Mouse (Mus musculus) stomach, embryonic 16.5 days (tissue): Measurements from ENCODE around the gene Hal. TPM values are rescaled to one million over a fixed set of nuclear protein-coding genes. Genes with fewer than 3 reads are reported as not detected.

Experiments used
- ATAC-seq: fragments of 200-750 bp; cut with Nextera tagmentation; 2 replicates; pipeline ENCODE4 v1.8.0; 2017; ENCODE audit warnings: moderate number of reproducible peaks, moderate TSS enrichment; ENCODE audit not compliant: insufficient read depth, low FRiP score
- H3K27ac ChIP-seq: fragments of 300-500 bp; sonication (generic); 2 replicates; pipeline ENCODE4 v1.5.1; 2014; ENCODE audit warnings: low read length
- H3K27me3 ChIP-seq: fragments of 300-500 bp; sonication (generic); 2 replicates; pipeline ENCODE4 v1.6.1; 2014; ENCODE audit warnings: low read length, control low read depth, mixed read lengths; ENCODE audit not compliant: control insufficient read depth, insufficient read depth
- H3K36me3 ChIP-seq: fragments of 300-500 bp; sonication (generic); 2 replicates; pipeline ENCODE4 v1.6.1; 2014; ENCODE audit warnings: low read length; ENCODE audit not compliant: control insufficient read depth, insufficient read depth
- H3K4me1 ChIP-seq: fragments of 300-500 bp; sonication (generic); 2 replicates; pipeline ENCODE4 v1.6.1; 2014; ENCODE audit warnings: low read length, control low read depth, mixed read lengths; ENCODE audit not compliant: control insufficient read depth, insufficient read depth
- H3K4me2 ChIP-seq: fragments of 300-500 bp; sonication (generic); 2 replicates; pipeline ENCODE4 v1.6.1; 2014; ENCODE audit warnings: low read depth, low read length, mixed read lengths
- H3K4me3 ChIP-seq: fragments of 300-500 bp; sonication (generic); replicated peaks from 2 replicates; pipeline ENCODE4 v1.5.1; 2014; ENCODE audit warnings: mild to moderate bottlenecking, low read length
- H3K9ac ChIP-seq: fragments of 300-500 bp; sonication (generic); 2 replicates; pipeline ENCODE4 v1.6.1; 2014; ENCODE audit warnings: low read length
- H3K9me3 ChIP-seq: fragments of 300-500 bp; sonication (generic); replicated peaks from 2 replicates; pipeline ENCODE4 v1.6.1; 2016; ENCODE audit warnings: low read length, control low read depth; ENCODE audit not compliant: control insufficient read depth
- WGBS: fragments of 180-500 bp; shearing (Covaris S2); extraction: QIAGEN DNeasy Blood & Tissue Kit; methylation state at CpG from one replicate; pipeline ENCODE4 v1.1.7; 2014; 5-methylcytosine and 5-hydroxymethylcytosine counted together
- polyA plus RNA-seq: library from polyadenylated mRNA; unstranded; fragments of >200 nt; fragmentation: Nextera tagmentation; extraction: Ambion mirVana; gene quantifications from 2 replicates; pipeline ENCODE4 v1.2.1, GENCODE M21; 2015

Gene Hal
- 3.0 and 3.7 TPM in 2 replicates for polyA plus RNA-seq

DNA sequence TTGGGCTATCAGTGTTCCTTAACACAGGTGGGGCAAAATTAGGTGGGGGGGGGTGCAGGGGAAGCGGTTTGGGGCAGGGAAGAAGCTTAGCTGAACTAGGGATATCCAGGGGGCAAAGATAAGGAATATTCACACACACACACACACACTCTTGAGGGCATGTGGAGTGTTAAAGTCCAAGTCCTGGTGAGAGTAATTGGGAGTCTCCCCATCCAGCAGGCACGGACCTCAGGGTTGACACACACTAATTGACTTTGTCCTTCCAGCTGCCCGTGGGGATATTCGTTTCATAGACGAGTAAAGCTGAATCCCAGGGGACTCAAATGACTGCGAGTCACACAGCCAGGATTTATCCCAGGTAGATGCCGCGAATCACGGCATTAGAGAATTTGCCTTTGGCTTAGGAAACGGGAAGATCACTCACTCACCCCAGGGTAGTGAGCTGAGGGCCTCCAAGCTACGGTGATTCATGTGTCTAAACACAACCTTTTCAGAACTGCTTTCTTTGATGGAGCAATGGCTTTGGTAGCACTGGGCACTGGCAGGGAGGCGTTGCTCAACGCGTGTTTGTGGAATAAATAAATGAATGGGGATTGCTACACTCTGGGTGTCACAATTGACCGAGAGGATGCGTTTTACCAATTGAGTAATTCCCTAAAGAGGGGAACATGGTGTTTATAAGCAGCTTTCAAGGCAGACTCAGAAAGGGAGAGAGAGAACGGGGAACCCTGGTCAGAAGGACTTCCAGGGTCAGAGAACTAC, at the start of gene Hal:
Hal (plus strand) TSS at position 703 of the 762 bp plus-strand sequence.
- Histone ChIP-seq H3K9me3 (no peaks in the 10 kb centered on the region), H3K36me3 (no peaks in the 10 kb centered on the region), H3K9ac (no peak within 1 kb of the TSS), H3K27me3 (no peaks in the 10 kb centered on the region), H3K4me1 (no peaks in the 10 kb centered on the region), H3K4me2 (no peak within 1 kb of the TSS), H3K27ac (no peak within 1 kb of the TSS), H3K4me3 (no peak within 1 kb of the TSS)
- ATAC-seq: no peak
- whole genome bisulfite sequencing: 55% methylated on average over 17 of the region's 17 CpGs

DNA sequence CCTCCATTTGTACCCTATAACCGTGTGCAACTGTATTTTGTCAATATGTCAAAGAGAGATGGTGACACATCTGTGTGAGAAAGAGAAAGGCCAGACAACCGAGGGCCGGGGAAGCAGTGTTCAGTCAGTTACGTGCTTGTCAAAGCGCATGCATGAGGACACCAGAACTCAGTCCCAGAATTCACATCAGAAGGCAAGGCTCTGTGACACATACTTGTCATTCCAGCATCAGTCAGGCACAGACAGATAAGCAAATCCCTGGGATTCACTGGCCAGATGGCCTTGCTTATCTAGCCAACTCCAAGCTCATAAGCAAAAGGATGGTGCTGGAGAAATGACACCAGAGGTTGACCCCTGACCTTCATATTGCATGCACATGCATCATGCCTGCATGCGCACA, 47.1 kb upstream of the Hal start:
- H3K9me3 ChIP-seq: no peaks in the 10 kb centered on the region
- no peak for ATAC-seq
- H3K27ac ChIP-seq: no peak overlapping the region
- WGBS: 81% methylated on average over 6 of the region's 6 CpGs
- no peaks in the 10 kb centered on the region for H3K27me3 ChIP-seq
- no peaks in the 10 kb centered on the region for H3K36me3 ChIP-seq
- H3K9ac ChIP-seq: no peak overlapping the region
- no peak overlapping the region for H3K4me2 ChIP-seq
- H3K4me3 ChIP-seq: no peak overlapping the region
- H3K4me1 ChIP-seq: peaks cover 16% of the 10 kb centered on the region

DNA sequence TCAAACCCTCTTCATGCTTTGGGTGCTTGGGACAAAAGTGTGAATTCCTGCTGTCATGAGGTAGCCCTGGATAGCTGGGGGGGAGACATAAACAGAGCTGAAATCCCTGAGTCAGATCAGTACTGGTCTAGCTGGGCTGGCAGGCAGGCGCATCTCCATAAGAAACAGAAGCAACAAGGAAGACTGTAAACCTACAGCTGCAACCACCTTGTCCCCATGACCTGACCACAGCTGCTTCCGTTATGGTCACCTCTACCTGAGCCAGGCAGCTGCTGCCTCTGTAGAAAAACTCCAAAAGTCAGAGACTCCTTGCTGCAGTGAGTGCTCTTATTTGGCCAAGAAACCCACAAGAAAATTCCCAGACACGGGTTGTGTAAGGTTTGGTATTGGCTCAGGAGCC, 46.4 kb upstream of the Hal start:
- peaks cover 10% of the 10 kb centered on the region for H3K4me1 ChIP-seq
- no peak overlapping the region for H3K9ac ChIP-seq
- H3K9me3 ChIP-seq: no peaks in the 10 kb centered on the region
- no peak overlapping the region for H3K4me3 ChIP-seq
- no peak for ATAC-seq
- H3K4me2 ChIP-seq: no peak overlapping the region
- no peaks in the 10 kb centered on the region for H3K27me3 ChIP-seq
- WGBS: 84% methylated on average over 3 of the region's 3 CpGs
- no peaks in the 10 kb centered on the region for H3K36me3 ChIP-seq
- no peak overlapping the region for H3K27ac ChIP-seq

DNA sequence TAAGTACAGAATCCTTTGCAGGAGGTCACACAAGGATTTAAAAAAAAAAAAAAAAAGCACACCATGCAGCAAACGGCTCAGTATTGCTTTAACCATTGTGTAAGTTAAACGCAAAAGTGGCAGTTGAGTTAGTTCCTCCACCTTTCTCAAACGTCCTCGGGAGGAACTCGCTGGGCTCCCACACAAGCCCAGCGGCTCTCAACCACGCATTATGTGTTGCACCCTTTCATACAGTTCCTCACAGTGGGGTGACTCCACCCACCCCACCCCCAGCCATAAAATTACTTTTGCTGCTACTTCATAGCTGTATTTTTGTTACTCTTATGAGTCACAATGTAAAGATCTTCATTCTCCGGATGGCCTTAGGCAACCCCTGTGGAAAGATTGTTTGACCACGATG, 44.2 kb upstream of the Hal start:
- H3K27me3 ChIP-seq: no peaks in the 10 kb centered on the region
- no peaks in the 10 kb centered on the region for H3K9me3 ChIP-seq
- H3K9ac ChIP-seq: no peak overlapping the region
- H3K4me2 ChIP-seq: 0 out of 2 replicates have a peak overlapping the region, but pooled peaks have one; percentile 18
- H3K4me3 ChIP-seq: no peak overlapping the region
- 65% methylated on average over 9 of the region's 9 CpGs for WGBS
- no peak overlapping the region for H3K27ac ChIP-seq
- ATAC-seq: no peak
- H3K4me1 ChIP-seq: peaks cover 6% of the 10 kb centered on the region; the same call in 1 of the 2 replicates
- no peaks in the 10 kb centered on the region for H3K36me3 ChIP-seq

DNA sequence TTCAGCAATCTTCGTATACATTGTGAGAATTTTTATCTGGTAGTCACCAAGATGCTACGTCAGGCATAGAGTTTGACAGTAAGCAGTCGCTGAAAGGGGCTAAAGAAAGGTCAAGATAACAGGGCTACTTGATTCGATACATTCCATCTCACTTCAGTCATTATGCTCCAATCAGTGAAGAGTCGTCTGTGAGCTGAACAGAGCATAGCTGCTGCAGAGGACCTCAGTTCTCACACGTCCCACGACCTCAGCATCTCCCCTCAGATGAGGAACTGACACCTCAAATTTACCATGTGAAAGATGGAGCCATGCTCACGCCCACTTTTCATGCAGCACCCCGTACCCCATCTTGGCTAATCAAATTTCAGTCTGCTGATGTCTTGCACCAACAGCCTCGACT, 41.2 kb upstream of the Hal start:
- no peak overlapping the region for H3K9ac ChIP-seq
- H3K4me1 ChIP-seq: peaks cover 10% of the 10 kb centered on the region; the same call in 1 of the 2 replicates
- WGBS: 29% methylated on average over 10 of the region's 10 CpGs
- H3K9me3 ChIP-seq: no peaks in the 10 kb centered on the region
- H3K4me2 ChIP-seq: no peak overlapping the region
- no peaks in the 10 kb centered on the region for H3K36me3 ChIP-seq
- no peak overlapping the region for H3K27ac ChIP-seq
- no peak overlapping the region for H3K4me3 ChIP-seq
- no peak for ATAC-seq
- H3K27me3 ChIP-seq: no peaks in the 10 kb centered on the region

DNA sequence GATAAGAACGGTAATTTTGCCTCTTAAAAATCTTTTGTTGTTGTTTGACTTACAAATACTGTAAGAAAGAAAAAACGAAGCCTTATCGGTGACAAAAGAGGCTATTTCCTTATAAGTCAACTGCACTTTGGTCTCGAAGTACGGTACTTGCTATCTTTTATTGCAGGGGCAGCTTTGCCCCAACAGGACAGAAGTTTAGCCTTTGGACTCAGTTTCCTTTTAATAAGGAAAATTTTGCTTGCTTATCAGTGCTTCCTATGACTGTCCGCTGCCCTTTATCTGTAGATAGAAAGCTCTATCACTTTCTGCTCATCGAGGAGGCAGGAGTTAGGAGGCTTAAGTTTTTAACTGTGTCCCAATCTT, 33.9 kb upstream of the Hal start:
- H3K4me3 ChIP-seq: peak overlapping the region; percentile 83
- 22% methylated on average over 7 of the region's 7 CpGs for WGBS
- no peaks in the 10 kb centered on the region for H3K27me3 ChIP-seq
- no peak overlapping the region for H3K9ac ChIP-seq
- H3K4me2 ChIP-seq: peak overlapping the region; percentile 96
- no peaks in the 10 kb centered on the region for H3K9me3 ChIP-seq
- ATAC-seq: no peak
- peaks cover 10% of the 10 kb centered on the region for H3K4me1 ChIP-seq
- H3K36me3 ChIP-seq: no peaks in the 10 kb centered on the region
- H3K27ac ChIP-seq: no peak overlapping the region

DNA sequence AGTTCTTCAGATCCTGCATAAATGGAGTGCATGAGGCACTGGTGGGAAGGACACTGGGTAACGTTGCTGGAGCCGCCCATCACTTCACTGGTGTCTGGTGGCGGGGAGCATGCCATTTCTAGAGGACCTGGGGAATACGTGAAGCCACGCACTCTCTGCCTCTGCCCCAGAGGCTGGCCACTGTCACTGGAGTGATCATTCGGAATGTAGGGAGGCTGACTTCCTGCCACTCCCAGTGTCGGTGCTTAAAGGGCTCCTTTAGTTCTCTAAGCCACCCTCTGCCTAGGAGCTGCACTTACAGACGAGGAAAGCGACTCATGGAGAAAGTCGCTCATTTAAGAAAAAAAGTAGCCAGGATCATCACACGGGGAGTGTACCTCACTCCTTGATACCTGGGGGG, 28.5 kb upstream of the Hal start:
- ATAC-seq: no peak
- no peak overlapping the region for H3K27ac ChIP-seq
- no peak overlapping the region for H3K9ac ChIP-seq
- no peak overlapping the region for H3K4me2 ChIP-seq
- peaks cover 5% of the 10 kb centered on the region for H3K4me1 ChIP-seq
- H3K27me3 ChIP-seq: no peaks in the 10 kb centered on the region
- H3K4me3 ChIP-seq: no peak overlapping the region
- peaks cover 15% of the 10 kb centered on the region; the same call in 1 of the 2 replicates for H3K36me3 ChIP-seq
- H3K9me3 ChIP-seq: no peaks in the 10 kb centered on the region
- WGBS: 83% methylated on average over 11 of the region's 11 CpGs

DNA sequence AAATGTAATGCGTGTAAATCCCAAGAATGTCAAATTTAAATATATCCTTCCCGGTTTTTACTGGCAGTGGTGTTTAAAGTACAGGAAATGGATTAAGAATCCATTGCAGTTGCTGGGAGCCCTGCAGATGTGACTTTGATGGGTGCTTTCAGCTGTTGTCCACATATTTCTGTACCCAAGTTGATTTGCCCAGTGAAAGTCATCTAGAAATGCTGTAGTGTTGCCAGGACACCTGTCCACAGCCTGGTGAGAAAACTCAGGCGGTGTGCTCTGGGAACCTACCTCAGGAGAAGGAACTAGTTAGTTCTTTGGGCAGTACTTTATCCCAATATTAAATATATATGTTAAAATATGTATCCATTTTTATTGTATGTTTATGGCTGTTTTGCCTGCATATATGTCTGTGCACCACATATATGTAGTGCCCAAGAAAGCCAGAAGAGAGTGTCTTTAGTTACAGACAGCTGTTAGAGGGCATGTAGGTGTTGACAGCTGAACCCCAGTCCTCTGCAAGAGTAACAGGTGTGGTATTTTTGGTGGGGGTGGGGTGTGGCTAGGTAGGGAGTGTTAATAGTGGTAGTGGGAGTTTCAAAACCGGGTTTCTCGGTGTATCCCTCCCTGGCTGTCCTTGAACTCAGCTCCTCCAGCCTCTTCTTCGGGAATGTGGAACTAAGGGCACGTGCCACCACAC, 25.7 kb upstream of the Hal start:
- Histone ChIP-seq H3K4me1 (no peaks in the 10 kb centered on the region), H3K9ac (no peak overlapping the region), H3K4me2 (no peak overlapping the region), H3K36me3 (peaks cover 35% of the 10 kb centered on the region; the same call in 1 of the 2 replicates), H3K27me3 (no peaks in the 10 kb centered on the region), H3K27ac (no peak overlapping the region), H3K4me3 (no peak overlapping the region), H3K9me3 (no peaks in the 10 kb centered on the region)
- ATAC-seq: no peak
- WGBS: 77% methylated on average over 7 of the region's 7 CpGs

DNA sequence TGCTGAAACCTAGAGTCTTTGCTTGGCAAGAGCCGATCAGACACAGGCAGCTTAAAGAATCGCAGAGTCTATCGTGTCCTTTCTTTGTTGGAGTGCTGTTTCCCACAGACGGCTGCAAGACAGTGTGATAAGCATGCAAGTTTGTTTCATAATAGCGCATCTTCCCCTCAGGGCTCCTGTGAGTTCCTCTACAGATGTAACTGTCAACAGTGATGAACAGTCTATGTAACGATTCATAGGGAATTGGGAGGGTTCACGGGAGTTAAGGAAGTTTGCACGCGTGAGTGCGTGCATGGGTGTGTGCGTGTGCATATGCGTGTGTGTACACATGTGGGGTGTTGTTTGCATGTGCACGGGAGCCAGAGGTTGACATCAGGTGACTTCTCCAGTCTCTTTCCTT, 25.0 kb upstream of the Hal start:
- no peak for ATAC-seq
- H3K27me3 ChIP-seq: no peaks in the 10 kb centered on the region
- H3K9me3 ChIP-seq: no peaks in the 10 kb centered on the region
- H3K4me2 ChIP-seq: no peak overlapping the region
- no peak overlapping the region for H3K4me3 ChIP-seq
- WGBS: 89% methylated on average over 13 of the region's 13 CpGs
- H3K4me1 ChIP-seq: no peaks in the 10 kb centered on the region
- peaks cover 35% of the 10 kb centered on the region; the same call in 1 of the 2 replicates for H3K36me3 ChIP-seq
- H3K27ac ChIP-seq: no peak overlapping the region
- H3K9ac ChIP-seq: no peak overlapping the region
